Mouse (Mus musculus) hindbrain, postnatal 0 days (tissue): ENCODE measurements at regions not wholly inside any gene's neighbourhood (a gene's known extent, or its start where the extent isn't known, plus 50 kb on each side); places are given as distances from the start of the nearest gene placed in this dataset.

ENCODE experiments used
- ATAC-seq: fragments of 200-750 bp; cut with Nextera tagmentation; 2 replicates; pipeline ENCODE4 v1.8.0; 2017; ENCODE audit warnings: mild to moderate bottlenecking, moderate TSS enrichment, moderate library complexity
- DNase-seq: peaks from one replicate; pipeline ENCODE4 v3.0.0-alpha.2; 2015; ENCODE audit warnings: low spot score
- H3K27ac ChIP-seq: fragments of 300-500 bp; sonication (generic); 2 replicates; pipeline ENCODE4 v1.5.1; 2014; ENCODE audit warnings: mild to moderate bottlenecking
- H3K27me3 ChIP-seq: fragments of 300-500 bp; sonication (generic); 2 replicates; pipeline ENCODE4 v1.6.1; 2014; ENCODE audit warnings: low read length, mixed read lengths; ENCODE audit not compliant: insufficient read depth
- H3K36me3 ChIP-seq: fragments of 300-500 bp; sonication (generic); 2 replicates; pipeline ENCODE4 v1.6.1; 2014; ENCODE audit warnings: low read length, mixed read lengths; ENCODE audit not compliant: insufficient read depth
- H3K4me1 ChIP-seq: fragments of 300-500 bp; sonication (generic); 2 replicates; pipeline ENCODE4 v1.6.1; 2014; ENCODE audit warnings: antibody characterized with exemption, low read length, mixed read lengths; ENCODE audit not compliant: insufficient read depth
- H3K4me2 ChIP-seq: fragments of 300-500 bp; sonication (generic); 2 replicates; pipeline ENCODE4 v1.6.1; 2014; ENCODE audit warnings: low read depth, mild to moderate bottlenecking, low read length, moderate library complexity, mixed read lengths
- H3K4me3 ChIP-seq: fragments of 300-500 bp; sonication (generic); 2 replicates; pipeline ENCODE4 v1.5.1; 2014; ENCODE audit warnings: low read length
- H3K9ac ChIP-seq: fragments of 300-500 bp; sonication (generic); replicated peaks from 2 replicates; pipeline ENCODE4 v1.6.1; 2014; ENCODE audit warnings: mild to moderate bottlenecking, low read length, moderate library complexity, mixed read lengths
- H3K9me3 ChIP-seq: fragments of 300-500 bp; sonication (generic); 2 replicates; pipeline ENCODE4 v1.6.1; 2016; ENCODE audit warnings: low read length, mixed read lengths
- CTCF ChIP-seq: IDR thresholded peaks from 2 replicates; pipeline ENCODE4 v1.5.1; 2016; ENCODE audit warnings: antibody characterized with exemption, control low read depth, low read depth
- WGBS: fragments of 180-500 bp; shearing (Covaris S2); extraction: QIAGEN DNeasy Blood & Tissue Kit; methylation state at CpG from one replicate; pipeline ENCODE4 v1.1.7; 2014; 5-methylcytosine and 5-hydroxymethylcytosine counted together

DNA sequence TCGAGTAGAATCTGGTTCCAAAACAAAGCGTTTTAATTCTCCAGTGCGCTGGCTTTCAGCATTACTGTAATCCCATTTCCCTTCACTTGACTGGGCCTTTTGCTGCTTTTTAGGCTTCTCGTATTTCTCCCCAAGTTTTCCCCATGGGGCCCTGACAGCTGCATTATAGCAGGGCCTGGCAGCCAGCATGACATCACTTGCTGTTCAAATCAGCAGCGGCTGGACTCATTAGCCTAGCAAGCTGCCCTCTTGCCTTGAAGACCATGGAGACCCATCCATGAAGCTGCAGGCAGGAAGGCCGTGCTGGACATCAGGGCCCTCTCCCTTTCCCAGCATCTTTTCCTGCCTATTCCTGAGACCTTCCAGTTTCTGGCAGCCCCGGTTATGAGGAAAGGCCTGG, 249.8 kb upstream of the Cadm1 start:
- 26% methylated on average over 7 of the region's 7 CpGs for WGBS
- Histone ChIP-seq H3K27ac (no peak overlapping the region), H3K4me1 (0 out of 2 replicates have a peak, but pooled peaks cover 13% of the 10 kb centered on the region), H3K9me3 (no peaks in the 10 kb centered on the region), H3K4me3 (no peak overlapping the region), H3K27me3 (no peaks in the 10 kb centered on the region), H3K4me2 (no peak overlapping the region), H3K9ac (no peak overlapping the region), H3K36me3 (no peaks in the 10 kb centered on the region)
- peak; percentile 46; the same call in 1 of the 2 replicates for ATAC-seq
- DNase-seq, result peak; percentile 80
- no peak for TF ChIP-seq CTCF

DNA sequence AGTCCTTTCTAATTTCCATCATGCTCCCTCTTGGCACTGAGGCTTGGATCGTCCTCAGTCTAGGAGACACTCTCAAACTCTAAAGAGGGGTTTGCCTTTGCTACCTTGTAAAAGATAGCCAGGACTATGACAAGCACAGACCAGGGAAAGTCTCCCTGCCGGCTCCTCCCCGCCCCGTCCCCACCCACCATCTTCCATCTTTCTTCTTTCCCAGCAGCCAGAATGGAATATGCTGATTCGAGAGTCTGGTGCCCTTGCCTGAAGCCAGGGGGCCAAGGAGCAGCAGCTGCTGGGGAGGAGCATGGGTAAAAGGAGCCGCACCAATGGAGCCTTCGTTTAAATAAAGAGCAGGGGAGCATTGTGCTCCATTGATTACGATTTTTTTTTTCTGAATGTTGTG, 249.4 kb upstream of the Cadm1 start:
- H3K27ac ChIP-seq, result no peak overlapping the region
- H3K4me1 ChIP-seq, result 0 out of 2 replicates have a peak, but pooled peaks cover 13% of the 10 kb centered on the region
- DNase-seq, result peak; percentile 45
- no peak overlapping the region for H3K4me2 ChIP-seq
- no peak overlapping the region for H3K4me3 ChIP-seq
- no peaks in the 10 kb centered on the region for H3K27me3 ChIP-seq
- H3K9me3 ChIP-seq, result no peaks in the 10 kb centered on the region
- ATAC-seq, result no peak
- H3K36me3 ChIP-seq, result no peaks in the 10 kb centered on the region
- no peak overlapping the region for H3K9ac ChIP-seq
- peak; percentile 29 for TF ChIP-seq CTCF
- 26% methylated on average over 8 of the region's 8 CpGs for WGBS

DNA sequence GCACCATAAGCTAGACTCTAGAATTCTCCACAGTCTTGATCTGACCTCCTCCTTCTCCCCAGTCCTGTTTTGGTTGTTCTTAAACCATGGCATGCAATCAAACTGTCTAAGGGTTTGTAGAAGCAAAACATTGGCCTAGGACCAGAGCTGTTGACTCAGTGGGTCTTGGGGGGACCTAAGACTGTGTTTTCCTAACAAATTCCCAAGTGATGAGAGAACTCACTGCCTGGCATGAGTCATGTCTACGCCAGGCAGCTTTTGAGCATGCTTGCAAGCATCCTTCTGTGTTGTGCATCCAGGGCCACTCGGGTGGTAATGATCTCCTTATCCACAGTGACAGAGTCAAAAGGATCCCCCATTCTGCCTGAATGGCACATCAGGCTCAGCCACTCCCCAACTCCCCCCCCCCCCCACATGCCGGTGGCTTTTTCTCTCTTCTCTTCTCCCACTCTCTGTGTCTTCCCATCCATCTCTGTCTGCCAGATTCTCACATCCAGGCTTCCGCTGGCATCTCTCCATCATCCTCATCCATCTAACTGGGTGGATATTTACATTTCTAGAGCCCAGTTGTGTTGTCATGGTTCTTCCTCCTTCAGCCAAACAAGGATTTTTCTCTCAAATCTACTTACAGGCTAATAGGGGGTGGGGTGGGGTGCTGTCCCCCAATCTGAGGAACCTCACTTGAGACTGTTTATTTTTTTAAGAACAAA, 246.1 kb upstream of the Cadm1 start:
- Histone ChIP-seq H3K4me1 (0 out of 2 replicates have a peak, but pooled peaks cover 13% of the 10 kb centered on the region), H3K27ac (no peak overlapping the region), H3K4me3 (no peak overlapping the region), H3K9ac (no peak overlapping the region), H3K4me2 (no peak overlapping the region), H3K9me3 (no peaks in the 10 kb centered on the region), H3K36me3 (no peaks in the 10 kb centered on the region), H3K27me3 (no peaks in the 10 kb centered on the region)
- no peak for TF ChIP-seq CTCF
- DNase-seq, result no peak
- ATAC-seq, result no peak
- 40% methylated on average over 4 of the region's 4 CpGs for WGBS

DNA sequence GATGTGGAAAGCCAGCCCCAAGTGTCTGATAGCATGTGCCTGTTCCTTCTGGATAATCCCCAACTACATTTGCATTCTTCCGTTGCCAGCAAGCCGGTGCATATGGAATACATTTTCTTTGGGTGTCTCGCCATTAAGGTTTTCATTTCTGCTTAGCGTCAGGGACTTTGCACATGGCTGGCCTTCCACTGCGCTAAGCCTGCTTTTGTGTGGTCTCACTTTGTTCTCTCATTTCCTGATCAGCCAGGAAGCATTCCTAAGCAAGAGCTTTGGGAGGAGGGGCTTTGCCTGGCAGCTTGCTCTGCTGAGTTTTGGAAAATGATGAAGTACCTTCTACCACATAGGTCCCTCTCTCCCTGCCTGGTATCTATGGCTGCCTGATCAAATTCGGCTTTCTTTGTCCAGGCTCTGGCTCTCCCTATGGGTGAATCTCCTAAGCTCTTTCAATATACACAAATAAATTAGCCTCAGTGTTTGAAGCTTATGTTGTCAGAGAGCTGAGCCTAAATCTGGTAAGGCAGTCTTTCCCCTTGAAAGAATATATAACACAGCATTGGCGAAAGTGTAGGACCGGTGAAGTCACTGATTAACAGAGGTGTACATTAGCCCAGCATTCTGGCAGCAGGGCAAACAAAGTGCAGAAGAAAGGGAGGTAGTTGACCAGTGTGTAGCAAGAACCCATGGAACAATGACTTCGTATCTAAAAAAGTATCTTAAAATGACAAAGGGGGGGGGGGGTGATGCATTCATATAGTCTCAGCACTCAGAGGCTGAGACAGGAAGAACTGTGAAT, 242.8 kb upstream of the Cadm1 start:
- Histone ChIP-seq H3K36me3 (no peaks in the 10 kb centered on the region), H3K4me3 (no peak overlapping the region), H3K27ac (no peak overlapping the region), H3K9ac (no peak overlapping the region), H3K4me2 (no peak overlapping the region), H3K9me3 (no peaks in the 10 kb centered on the region), H3K4me1 (no peaks in the 10 kb centered on the region), H3K27me3 (no peaks in the 10 kb centered on the region)
- no peak for DNase-seq
- 71% methylated on average over 9 of the region's 9 CpGs for WGBS
- TF ChIP-seq CTCF, result no peak
- no peak for ATAC-seq

DNA sequence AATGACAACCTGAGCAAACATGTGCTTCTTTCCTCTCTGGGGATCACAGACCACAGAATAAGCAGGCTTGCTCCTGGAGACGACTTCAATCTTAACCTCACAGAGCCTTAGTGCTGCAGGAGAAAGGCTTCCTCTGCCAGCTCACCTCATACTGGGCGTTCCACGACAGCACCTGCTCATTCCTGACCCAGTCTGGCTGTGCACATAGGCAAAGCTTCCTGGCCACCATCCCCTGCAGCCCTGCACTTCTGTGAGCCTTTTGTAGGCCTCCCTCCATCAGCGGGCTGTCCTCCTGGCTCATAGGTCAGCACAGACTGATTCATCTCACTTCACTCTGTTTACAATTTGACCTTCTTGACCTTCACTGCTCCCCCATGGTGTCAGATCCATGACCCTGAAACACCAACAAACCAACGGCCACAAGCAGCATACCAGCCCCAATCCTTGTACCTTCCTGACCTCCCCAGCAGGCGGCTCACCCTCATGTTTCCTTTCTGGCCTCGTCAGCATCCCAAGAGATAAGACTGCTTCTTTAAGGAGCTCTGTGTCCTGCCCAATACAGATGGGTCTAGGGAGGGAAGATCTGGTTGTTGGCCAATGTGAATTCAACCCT, 241.3 kb upstream of the Cadm1 start:
- TF ChIP-seq CTCF, result no peak
- no peaks in the 10 kb centered on the region for H3K9me3 ChIP-seq
- H3K4me1 ChIP-seq, result no peaks in the 10 kb centered on the region

DNA sequence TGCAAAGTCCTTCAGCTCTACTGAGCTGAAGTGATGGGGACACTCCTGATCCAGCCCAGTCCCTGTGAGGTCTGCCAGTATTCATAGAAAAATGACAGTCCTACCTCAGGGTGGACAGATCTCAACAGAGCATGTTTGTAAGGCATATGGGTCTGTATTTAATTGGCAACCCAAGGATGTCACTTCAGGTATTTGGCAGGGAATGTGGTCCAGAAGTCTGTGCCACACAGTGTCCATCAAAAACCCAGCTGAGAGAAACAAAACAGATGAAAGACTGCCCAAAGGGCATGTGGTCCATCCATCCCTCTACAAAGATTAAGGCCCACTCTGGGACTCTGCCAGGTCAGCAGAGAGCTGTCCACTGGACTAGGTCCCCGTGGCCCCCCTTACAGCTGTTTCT, 229.3 kb upstream of the Cadm1 start:
- no peaks in the 10 kb centered on the region for H3K4me1 ChIP-seq
- no peak for TF ChIP-seq CTCF
- no peak for DNase-seq
- 44% methylated on average over 1 of the region's 1 CpGs for WGBS
- H3K4me2 ChIP-seq, result no peak overlapping the region
- H3K4me3 ChIP-seq, result no peak overlapping the region
- H3K9me3 ChIP-seq, result no peaks in the 10 kb centered on the region
- no peaks in the 10 kb centered on the region for H3K36me3 ChIP-seq
- no peaks in the 10 kb centered on the region for H3K27me3 ChIP-seq
- H3K9ac ChIP-seq, result no peak overlapping the region
- ATAC-seq, result no peak
- H3K27ac ChIP-seq, result no peak overlapping the region

More for the DNA sequence above, 241.3 kb upstream of the Cadm1 start:
- no peaks in the 10 kb centered on the region for H3K36me3 ChIP-seq
- 52% methylated on average over 7 of the region's 7 CpGs for WGBS
- ATAC-seq (no peak), DNase-seq (no peak)
- no peak overlapping the region for H3K9ac ChIP-seq
- no peaks in the 10 kb centered on the region for H3K27me3 ChIP-seq
- H3K4me2 ChIP-seq, result no peak overlapping the region
- no peak overlapping the region for H3K4me3 ChIP-seq
- no peak overlapping the region for H3K27ac ChIP-seq
